Mouse (Mus musculus): ENCODE data around the gene Dkkl1.

DNA sequence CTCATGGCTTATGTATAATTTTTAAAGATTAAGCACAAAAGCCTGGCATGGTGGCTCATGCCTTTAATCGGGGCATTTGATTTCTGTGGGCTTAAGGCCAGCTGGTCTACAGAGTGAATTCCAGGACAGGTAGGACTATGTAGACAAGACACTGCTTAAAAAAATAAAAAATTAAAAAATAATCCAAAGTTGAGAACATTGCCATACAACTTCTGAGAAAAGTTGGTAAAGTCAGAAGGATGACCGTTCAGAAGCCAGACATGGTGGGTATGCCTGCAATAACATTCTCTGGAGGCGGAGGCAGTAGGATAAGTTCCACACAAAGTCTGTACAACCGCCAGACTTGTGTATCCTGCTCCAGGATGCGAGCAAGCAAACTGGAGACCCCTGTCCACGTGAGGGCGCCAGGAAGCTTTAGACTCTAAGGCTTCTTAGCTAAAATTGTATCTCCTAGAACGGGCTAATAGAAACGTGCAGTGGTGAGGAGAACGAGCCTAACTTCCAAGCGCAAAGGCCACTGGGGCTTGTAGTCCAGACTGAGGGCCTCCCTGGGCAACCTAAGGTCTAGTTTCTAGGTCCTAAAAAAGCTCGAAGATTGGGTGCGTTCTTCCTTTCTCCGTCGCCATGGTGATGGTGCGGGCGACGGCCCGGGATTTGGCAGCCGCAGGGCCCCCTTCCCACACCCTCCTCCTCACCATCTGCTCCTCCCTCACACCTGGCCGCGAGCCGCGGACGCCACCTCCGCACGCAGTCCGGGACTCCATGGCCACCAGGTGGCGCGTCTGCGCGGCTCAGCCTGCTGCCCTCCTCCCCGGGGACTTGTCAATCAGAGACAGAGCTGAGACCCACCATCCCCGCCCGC lies 50.1 kb downstream of the Dkkl1 start:
- TF ChIP-seq CTCF (IDR thresholded peaks at IDR 0.05; ENCODE audit: control insufficient read depth, insufficient read depth, insufficient read length) (peak; percentile 99), MYOD1 (IDR thresholded peaks at IDR 0.05; ENCODE audit: control insufficient read depth, insufficient read length, low read depth) (no peak), MYOG (IDR thresholded peaks at IDR 0.05; ENCODE audit: control insufficient read depth, extremely low read depth, insufficient read length) (no peak), CEBPB (IDR thresholded peaks at IDR 0.05; ENCODE audit: low read depth) (no peak)
